Mouse (Mus musculus) small intestine, adult 2 months (tissue): Measurements from ENCODE around the gene Tyro3.

Experiments used
- CTCF ChIP-seq: fragments of 200-500 bp; IDR thresholded peaks from 2 replicates; pipeline ENCODE4 v1.5.1; 2012; ENCODE audit warnings: low read depth, mild to moderate bottlenecking, control low read depth, inconsistent platforms, low read length, moderate library complexity, mixed read lengths; ENCODE audit not compliant: insufficient replicate concordance, insufficient read length; ENCODE audit errors: extremely low read depth
- POLR2A ChIP-seq: fragments of 200-500 bp; IDR thresholded peaks from 2 replicates; pipeline ENCODE4 v1.6.1; 2012; ENCODE audit warnings: low read depth, mild to moderate bottlenecking, control low read depth, inconsistent platforms, low read length, moderate library complexity

GRCm38 (mm10) chr2:119846929-119847328, 49.4 kb downstream of the Tyro3 start:
- TF ChIP-seq POLR2A, result no peak
- TF ChIP-seq CTCF, result no peak
